Mouse (Mus musculus) ES-E14 (cell line): ENCODE results near the gene Ppp1r2. TPM values are rescaled to one million over a fixed set of nuclear protein-coding genes. Genes with fewer than 3 reads are reported as not detected.

Source experiments
- DNase-seq: peaks from one replicate; pipeline ENCODE4 v3.0.0-alpha.2; 2013; ENCODE audit warnings: low read depth, low spot score
- H3K27ac ChIP-seq: 2 replicates; pipeline ENCODE4 v1.5.1; 2012; ENCODE audit warnings: low read depth, mild to moderate bottlenecking, low read length, moderate library complexity, mixed read lengths; ENCODE audit not compliant: poor library complexity, insufficient read depth, severe bottlenecking
- H3K36me3 ChIP-seq: 2 replicates; pipeline ENCODE4 v1.6.1; 2012; ENCODE audit warnings: mild to moderate bottlenecking, low read length, moderate library complexity, mixed read lengths; ENCODE audit not compliant: control insufficient read depth, poor library complexity, insufficient read depth, severe bottlenecking
- H3K4me1 ChIP-seq, 2 experiments: fragments of 150-350 bp in 1 of 2; sonication (generic) in 1 of 2; 2 replicates each; pipeline ENCODE4 v1.6.1; 2012; ENCODE audit warnings: low read length in 2 of 2, mild to moderate bottlenecking in 1 of 2, mixed read lengths in 1 of 2; ENCODE audit not compliant: control insufficient read depth in 2 of 2, insufficient read depth in 2 of 2, poor library complexity in 1 of 2
- H3K4me3 ChIP-seq, 2 experiments: fragments of 150-350 bp in 1 of 2; sonication (generic) in 1 of 2; 2 replicates each; pipeline ENCODE4 v1.5.1; 2012; ENCODE audit warnings: low read length in 2 of 2, low read depth in 1 of 2, mild to moderate bottlenecking in 1 of 2, mixed read lengths in 1 of 2; ENCODE audit not compliant: insufficient read depth in 1 of 2, poor library complexity in 1 of 2, severe bottlenecking in 1 of 2
- H3K9ac ChIP-seq: 2 replicates; pipeline ENCODE4 v1.6.1; 2012; ENCODE audit warnings: low read depth, mild to moderate bottlenecking, low read length, mixed read lengths; ENCODE audit not compliant: poor library complexity, insufficient read depth, severe bottlenecking
- H3K9me3 ChIP-seq: fragments of 150-350 bp; sonication (generic); 2 replicates; pipeline ENCODE4 v1.6.1; 2012; ENCODE audit warnings: low read depth, mild to moderate bottlenecking, low read length; ENCODE audit not compliant: control insufficient read depth, insufficient read depth
- CHD2 ChIP-seq: IDR thresholded peaks from 2 replicates; pipeline ENCODE4 v1.6.1; 2014; ENCODE audit warnings: mild to moderate bottlenecking, low read depth, low read length, inconsistent platforms
- HCFC1 ChIP-seq: IDR thresholded peaks from 2 replicates; pipeline ENCODE4 v1.6.1; 2012; ENCODE audit warnings: low read length, inconsistent platforms, borderline replicate concordance; ENCODE audit not compliant: insufficient read depth
- MAFK ChIP-seq: IDR thresholded peaks from 2 replicates; pipeline ENCODE4 v1.6.1; 2014; ENCODE audit warnings: mild to moderate bottlenecking, low read depth, low read length, inconsistent platforms; ENCODE audit not compliant: insufficient read depth
- ZC3H11A ChIP-seq: IDR thresholded peaks from 2 replicates; pipeline ENCODE4 v1.6.1; 2012; ENCODE audit warnings: low read depth, mild to moderate bottlenecking, inconsistent platforms, low read length, borderline replicate concordance
- ZNF384 ChIP-seq: IDR thresholded peaks from 2 replicates; pipeline ENCODE4 v1.6.1; 2012; ENCODE audit warnings: low read depth, low read length, inconsistent platforms
- in situ Hi-C, 2 experiments: fragments of 600-800 bp; cut with MboI; formaldehyde crosslinking; loops; one replicate each; pipeline ENCODE4 v1.15.1; 2025; ENCODE audit warnings: low sequenced_read_pairs in 2 of 2, inconsistent platforms in 1 of 2; ENCODE audit not compliant: unreplicated experiment in 2 of 2
- total RNA-seq: library from RNA; depleted of rRNA; stranded (reverse); fragments of 300-350 nt; gene quantifications from 2 replicates; pipeline ENCODE4 v1.2.3, GENCODE M21; 2012

The Ppp1r2 gene
- total RNA-seq, 1 experiment, result 63.1 TPM

GRCm38 (mm10) chr16:31213463-31213862, 61.6 kb downstream of the Ppp1r2 start:
- Histone ChIP-seq H3K9me3 (no peaks in the 10 kb centered on the region), H3K27ac (no peak overlapping the region), H3K4me1 (no peaks in the 10 kb centered on the region), H3K4me3 (no peak overlapping the region), H3K36me3 (no peaks in the 10 kb centered on the region), H3K9ac (no peak overlapping the region)
- DNase-seq, result no peak
- in situ Hi-C loops, result no loop called here
- TF ChIP-seq ZC3H11A (no peak), CHD2 (no peak), HCFC1 (no peak), ZNF384 (no peak), MAFK (no peak)

- no peak for TF ChIP-seq CHD2
- Histone ChIP-seq H3K4me1 (no peaks in the 10 kb centered on the region), H3K27ac (no peak overlapping the region), H3K36me3 (no peaks in the 10 kb centered on the region), H3K9me3 (no peaks in the 10 kb centered on the region), H3K4me3 (no peak overlapping the region), H3K9ac (no peak overlapping the region)
- DNase-seq, result no peak
- in situ Hi-C loops, result no loop called here
Measured at GRCm38 (mm10) chr16:31211503-31211902, 63.6 kb downstream of the Ppp1r2 start.

GRCm38 (mm10) chr16:31210453-31210852, 64.6 kb downstream of the Ppp1r2 start:
- Histone ChIP-seq H3K4me1 (no peaks in the 10 kb centered on the region), H3K36me3 (no peaks in the 10 kb centered on the region), H3K27ac (no peak overlapping the region), H3K9ac (no peak overlapping the region), H3K4me3 (no peak overlapping the region), H3K9me3 (no peaks in the 10 kb centered on the region)
- no peak for DNase-seq
- in situ Hi-C loops, result no loop called here
- TF ChIP-seq ZC3H11A (no peak), CHD2 (no peak), MAFK (no peak), HCFC1 (no peak), ZNF384 (no peak)

DNA sequence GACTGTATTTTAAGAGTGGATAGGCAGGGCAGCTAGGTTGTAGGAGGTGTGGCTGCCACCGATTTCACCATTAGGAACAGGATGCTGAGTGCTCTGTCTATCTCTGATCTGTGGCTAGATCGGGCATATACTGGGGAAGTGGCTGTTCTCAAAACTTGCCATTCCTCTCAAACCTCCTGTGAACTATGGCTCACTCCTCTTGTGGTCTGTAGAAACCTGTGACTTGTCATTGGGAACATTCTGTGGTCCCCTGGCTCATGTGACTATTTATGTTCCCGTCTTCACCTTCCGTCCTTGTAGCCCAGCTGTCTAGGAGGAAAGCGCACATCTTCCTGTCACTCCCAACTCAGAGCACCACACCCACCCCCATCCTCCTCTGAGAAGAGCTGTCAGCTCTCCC, 65.2 kb downstream of the Ppp1r2 start:
- in situ Hi-C loops, result no loop called here
- Histone ChIP-seq H3K9me3 (no peaks in the 10 kb centered on the region), H3K4me1 (no peaks in the 10 kb centered on the region), H3K9ac (no peak overlapping the region), H3K36me3 (no peaks in the 10 kb centered on the region), H3K4me3 (no peak overlapping the region), H3K27ac (no peak overlapping the region)
- DNase-seq, result no peak
- TF ChIP-seq ZNF384 (no peak), ZC3H11A (no peak), MAFK (no peak), HCFC1 (no peak), CHD2 (no peak)

DNA sequence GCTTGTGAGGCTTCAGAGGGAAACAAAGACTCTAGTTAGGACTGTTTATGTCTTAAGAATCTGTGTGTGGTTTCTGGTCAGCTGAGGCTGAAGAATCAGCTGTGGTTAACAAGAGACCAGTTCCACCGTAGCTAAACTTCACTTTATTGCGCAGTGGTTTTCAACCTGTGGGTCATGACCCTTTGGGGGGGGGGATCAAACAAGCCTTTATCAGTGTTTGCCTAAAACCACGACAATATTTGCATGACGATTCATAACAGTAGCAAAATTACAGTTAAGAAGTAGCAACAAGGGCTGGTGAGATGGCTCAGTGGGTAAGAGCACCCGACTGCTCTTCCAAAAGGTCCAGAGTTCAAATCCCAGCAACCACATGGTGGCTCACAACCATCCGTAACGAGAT, 69.4 kb downstream of the Ppp1r2 start:
- Histone ChIP-seq H3K4me1 (no peaks in the 10 kb centered on the region), H3K27ac (no peak overlapping the region)
- DNase-seq, result no peak

More for the DNA sequence above, 69.4 kb downstream of the Ppp1r2 start:
- in situ Hi-C loops, result no loop called here
- Histone ChIP-seq H3K36me3 (no peaks in the 10 kb centered on the region), H3K9me3 (no peaks in the 10 kb centered on the region), H3K9ac (no peak overlapping the region), H3K4me3 (no peak overlapping the region)
- TF ChIP-seq ZNF384, result no peak
- no peak for TF ChIP-seq HCFC1
- TF ChIP-seq MAFK, result no peak
- TF ChIP-seq CHD2, result no peak
- no peak for TF ChIP-seq ZC3H11A
